Mouse (Mus musculus): ENCODE measurements around the gene Pdyn. TPM values are rescaled to one million over a fixed set of nuclear protein-coding genes. Genes with fewer than 3 reads are reported as not detected.

Gene Pdyn
- polyA plus RNA-seq, 1 experiment from 2014 or later = 0.25 TPM

Other genes with a start within 250 kb of the Pdyn start
- not detected in 2 replicates for gene F830045P16Rik, start 163.2 kb downstream of the Pdyn start, polyA plus RNA-seq (2014; fragmentation: Nextera tagmentation; extraction: Ambion mirVana)
- gene Sirpa, start 107.0 kb downstream of the Pdyn start, polyA plus RNA-seq (2014; fragmentation: Nextera tagmentation; extraction: Ambion mirVana) = 18.7 and 22.5 TPM in 2 replicates
- 20.4 and 21.9 TPM in 2 replicates for gene Stk35, start 100.7 kb upstream of the Pdyn start, polyA plus RNA-seq (2014; fragmentation: Nextera tagmentation; extraction: Ambion mirVana)

All from forebrain, embryonic 11.5 days (tissue).